Comparison of ENCODE assay signal across 10 mouse cellular contexts in genomic region chr7:57706976-57707740, GRCm38 (mm10).
DNase-seq lines count a peak whose midpoint lies in the region; ATAC-seq and TF ChIP-seq lines count a peak whose summit lies in the region.
"Had no signal": no experiment of that assay in that cellular context is flagged by ENCODE, and none has a peak within 500 bp of the region (broad histone marks: within the 10 kb centered on the region; RNA-seq: fewer than 3 reads in every experiment).

No protein-coding gene starts in this region.

- H3K27ac ChIP-seq in forebrain, embryonic 14.5 days (ENCODE audit: low read depth, low read length): no peak overlapping the region
- no peak overlapping the region for H3K27ac ChIP-seq in forebrain, embryonic 11.5 days (ENCODE audit: low read depth, low read length)
- peak overlapping the region; percentile 36; the same call in 1 of the 2 replicates for H3K27ac ChIP-seq in layer of hippocampus, adult 2 months
- H3K27ac ChIP-seq: liver, embryonic 13.5 days had no signal

- ATAC-seq in forebrain, embryonic 14.5 days: 0 out of 2 replicates have a peak, but pooled peaks have one; percentile 15
- no peak for ATAC-seq in forebrain, embryonic 11.5 days (replicated peaks; ENCODE audit: low FRiP score)
- no peak for ATAC-seq in activated CD4-positive, CD25-positive, alpha-beta regulatory T cell, adult 4 months
- ATAC-seq: CD4-positive, CD25-positive, alpha-beta regulatory T cell, adult 4 months had no signal

- H3K4me1 ChIP-seq in forebrain, embryonic 14.5 days (ENCODE audit: control insufficient read depth, insufficient read depth, low read length): peaks cover 3% of the 10 kb centered on the region; the same call in 1 of the 2 replicates
- no peaks in the 10 kb centered on the region for H3K4me1 ChIP-seq in forebrain, embryonic 11.5 days (replicated peaks; ENCODE audit: control insufficient read depth, insufficient read depth, low read length)
- H3K4me1 ChIP-seq: liver, embryonic 13.5 days had no signal

- no peaks in the 10 kb centered on the region for H3K9me3 ChIP-seq in forebrain, embryonic 14.5 days (replicated peaks; ENCODE audit: control insufficient read depth, low read length)
- no peaks in the 10 kb centered on the region for H3K9me3 ChIP-seq in forebrain, embryonic 11.5 days (ENCODE audit: control insufficient read depth, low read length)
- H3K9me3 ChIP-seq: liver, embryonic 13.5 days had no signal

- no peak for TF ChIP-seq CTCF in layer of hippocampus, adult 2 months (conservative IDR thresholded peaks at IDR 0.05)

- H3K27me3 ChIP-seq in forebrain, embryonic 14.5 days (replicated peaks; ENCODE audit: control insufficient read depth, insufficient read depth, low read length): no peaks in the 10 kb centered on the region
- H3K27me3 ChIP-seq in forebrain, embryonic 11.5 days (ENCODE audit: control insufficient read depth, insufficient read depth, low read length): no peaks in the 10 kb centered on the region
- H3K27me3 ChIP-seq: liver, embryonic 13.5 days had no signal

- no peak overlapping the region for H3K4me3 ChIP-seq in forebrain, embryonic 14.5 days (ENCODE audit: low read depth, low read length)
- H3K4me3 ChIP-seq in forebrain, embryonic 11.5 days (ENCODE audit: low read depth, low read length): no peak overlapping the region
- H3K4me3 ChIP-seq in layer of hippocampus, adult 2 months: no peak overlapping the region
- H3K4me3 ChIP-seq: erythroblast, embryonic 14.5 days; liver, embryonic 13.5 days had no signal

- peak; percentile 61 for DNase-seq in forebrain, embryonic 14.5 days (ENCODE audit: low spot score)
- no peak for DNase-seq in forebrain, embryonic 11.5 days (ENCODE audit: low spot score)
- peak in 1 of 2 experiments; percentile 31 for DNase-seq in layer of hippocampus, adult 2 months (ENCODE audit: low spot score in 2 of 2)
- DNase-seq in layer of hippocampus, adult 8-10 months (ENCODE audit: low spot score in 2 of 2): no peak
- peak; percentile 15 for DNase-seq in right cerebral cortex, postnatal 14 days
- no peak for DNase-seq in right cerebral cortex, adult 2 months (ENCODE audit: low spot score in 2 of 2)
- DNase-seq: liver, embryonic 13.5 days had no signal

- WGBS in forebrain, embryonic 14.5 days: 86% methylated on average over 7 of the region's 7 CpGs
- 90% methylated on average over 7 of the region's 7 CpGs for WGBS in forebrain, embryonic 11.5 days

- H3K9ac ChIP-seq in forebrain, embryonic 14.5 days (ENCODE audit: low read length): no peak overlapping the region
- H3K9ac ChIP-seq in forebrain, embryonic 11.5 days (ENCODE audit: low read length): no peak overlapping the region
- H3K9ac ChIP-seq: liver, embryonic 13.5 days had no signal

- no peaks in the 10 kb centered on the region for H3K36me3 ChIP-seq in forebrain, embryonic 14.5 days (ENCODE audit: control insufficient read depth, insufficient read depth, low read length)
- H3K36me3 ChIP-seq in forebrain, embryonic 11.5 days (ENCODE audit: control insufficient read depth, insufficient read depth, low read length): no peaks in the 10 kb centered on the region
- H3K36me3 ChIP-seq: liver, embryonic 13.5 days had no signal

- no peak overlapping the region for H3K4me2 ChIP-seq in forebrain, embryonic 14.5 days (ENCODE audit: low read length)
- H3K4me2 ChIP-seq in forebrain, embryonic 11.5 days (ENCODE audit: low read depth, low read length, severe bottlenecking): no peak overlapping the region
- H3K4me2 ChIP-seq: liver, embryonic 13.5 days had no signal

Comparison
In these comparisons a context has a peak if more than half of its experiments do, and no peak if none do; other contexts are left out.
1. DNase-seq: peak in forebrain, embryonic 14.5 days (single experiment) and right cerebral cortex, postnatal 14 days (single experiment); none in forebrain, embryonic 11.5 days (single experiment), layer of hippocampus, adult 8-10 months (0 of 2) and right cerebral cortex, adult 2 months (0 of 2).